Mouse (Mus musculus): ENCODE data around the gene 1700011L22Rik. TPM values are rescaled to one million over a fixed set of nuclear protein-coding genes. Genes with fewer than 3 reads are reported as not detected.

Gene 1700011L22Rik
- not detected in 2 replicates for polyA plus RNA-seq (2016; fragmentation: Nextera tagmentation; extraction: Ambion mirVana)

GRCm38 (mm10) chr8:79248470-79248869, at the start of gene 1700011L22Rik:
1700011L22Rik (minus strand) TSS chr8:79248570.
- Histone ChIP-seq H3K9ac (no peak within 1 kb of the TSS), H3K4me2 (replicated peaks) (no peak within 1 kb of the TSS), H3K27me3 (no peaks in the 10 kb centered on the region), H3K4me3 (no peak within 1 kb of the TSS), H3K4me1 (no peaks in the 10 kb centered on the region), H3K27ac (no peak within 1 kb of the TSS), H3K9me3 (replicated peaks) (no peaks in the 10 kb centered on the region), H3K36me3 (no peaks in the 10 kb centered on the region)
- WGBS, result 92% methylated on average over 6 of the region's 6 CpGs
- ATAC-seq (ENCODE audit: low FRiP score), result no peak

- no peak overlapping the region for H3K9ac ChIP-seq
- no peak for ATAC-seq (ENCODE audit: low FRiP score)
- 40% methylated on average over 3 of the region's 3 CpGs for WGBS
These were observed 49.4 kb upstream of the 1700011L22Rik start for GRCm38 (mm10) chr8:79297763-79298162.

GRCm38 (mm10) chr8:79295276-79296105, 47.1 kb upstream of the 1700011L22Rik start:
- Histone ChIP-seq H3K36me3 (no peaks in the 10 kb centered on the region), H3K4me3 (peak overlapping the region; percentile 61), H3K27ac (peak overlapping the region; percentile 91), H3K4me1 (peaks cover 22% of the 10 kb centered on the region), H3K27me3 (no peaks in the 10 kb centered on the region), H3K4me2 (replicated peaks) (peak overlapping the region; percentile 71), H3K9ac (peak overlapping the region; percentile 65), H3K9me3 (replicated peaks) (no peaks in the 10 kb centered on the region)
- 14% methylated on average over 18 of the region's 18 CpGs for WGBS
- ATAC-seq (ENCODE audit: low FRiP score), result no peak; the same call in 1 of the 2 replicates

More at GRCm38 (mm10) chr8:79297763-79298162, 49.4 kb upstream of the 1700011L22Rik start:
- Histone ChIP-seq H3K4me3 (no peak overlapping the region), H3K9me3 (replicated peaks) (no peaks in the 10 kb centered on the region), H3K27me3 (no peaks in the 10 kb centered on the region), H3K36me3 (no peaks in the 10 kb centered on the region), H3K4me2 (replicated peaks) (no peak overlapping the region), H3K4me1 (peaks cover 21% of the 10 kb centered on the region), H3K27ac (no peak overlapping the region)

GRCm38 (mm10) chr8:79294610-79295275, 46.4 kb upstream of the 1700011L22Rik start, which contains the start of gene Mmaa:
Mmaa (minus strand) TSS chr8:79294937.
- ATAC-seq (ENCODE audit: low FRiP score), result peak; percentile 99
- peaks cover 22% of the 10 kb centered on the region for H3K4me1 ChIP-seq
- H3K36me3 ChIP-seq, result no peaks in the 10 kb centered on the region
- H3K9me3 ChIP-seq (replicated peaks), result no peaks in the 10 kb centered on the region
- peak within 1 kb of the TSS; percentile 61 for H3K4me3 ChIP-seq
- H3K4me2 ChIP-seq (replicated peaks), result peak within 1 kb of the TSS; percentile 71
- H3K27ac ChIP-seq, result peak within 1 kb of the TSS; percentile 91
- H3K9ac ChIP-seq, result peak within 1 kb of the TSS; percentile 65
- 0% methylated on average over 73 of the region's 74 CpGs for WGBS
- H3K27me3 ChIP-seq, result no peaks in the 10 kb centered on the region

- Histone ChIP-seq H3K9me3 (replicated peaks) (no peaks in the 10 kb centered on the region), H3K27ac (peak overlapping the region; percentile 91; the same call in 1 of the 2 replicates), H3K4me3 (peak overlapping the region; percentile 61), H3K4me2 (replicated peaks) (peak overlapping the region; percentile 71), H3K36me3 (no peaks in the 10 kb centered on the region), H3K4me1 (peaks cover 22% of the 10 kb centered on the region), H3K9ac (peak overlapping the region; percentile 65), H3K27me3 (no peaks in the 10 kb centered on the region)
- no peak for ATAC-seq (ENCODE audit: low FRiP score)
- 72% methylated on average over 3 of the region's 3 CpGs for WGBS
These were observed 45.5 kb upstream of the 1700011L22Rik start for GRCm38 (mm10) chr8:79293841-79294240.

- H3K4me1 ChIP-seq, result peaks cover 20% of the 10 kb centered on the region
- ATAC-seq (ENCODE audit: low FRiP score), result no peak
- no peaks in the 10 kb centered on the region for H3K9me3 ChIP-seq (replicated peaks)
- H3K27me3 ChIP-seq, result no peaks in the 10 kb centered on the region
- no peak overlapping the region for H3K9ac ChIP-seq
- H3K4me3 ChIP-seq, result no peak overlapping the region
- H3K4me2 ChIP-seq (replicated peaks), result peak overlapping the region; percentile 71; the same call in 1 of the 2 replicates
- H3K27ac ChIP-seq, result no peak overlapping the region
- 92% methylated on average over 3 of the region's 3 CpGs for WGBS
- H3K36me3 ChIP-seq, result no peaks in the 10 kb centered on the region
These were observed 44.4 kb upstream of the 1700011L22Rik start for GRCm38 (mm10) chr8:79292712-79293264.

- Histone ChIP-seq H3K36me3 (no peaks in the 10 kb centered on the region), H3K27ac (no peak overlapping the region), H3K9me3 (replicated peaks) (no peaks in the 10 kb centered on the region), H3K4me3 (no peak overlapping the region), H3K4me1 (peaks cover 12% of the 10 kb centered on the region), H3K4me2 (replicated peaks) (no peak overlapping the region), H3K27me3 (no peaks in the 10 kb centered on the region), H3K9ac (no peak overlapping the region)
- no peak for ATAC-seq (ENCODE audit: low FRiP score)
- WGBS, result 81% methylated on average over 5 of the region's 5 CpGs
These were observed 41.2 kb upstream of the 1700011L22Rik start for GRCm38 (mm10) chr8:79289592-79289991.

GRCm38 (mm10) chr8:79288681-79289080, 40.3 kb upstream of the 1700011L22Rik start:
- Histone ChIP-seq H3K27me3 (no peaks in the 10 kb centered on the region), H3K9ac (no peak overlapping the region), H3K4me2 (replicated peaks) (no peak overlapping the region), H3K4me3 (no peak overlapping the region), H3K4me1 (peaks cover 10% of the 10 kb centered on the region), H3K27ac (no peak overlapping the region), H3K9me3 (replicated peaks) (no peaks in the 10 kb centered on the region), H3K36me3 (no peaks in the 10 kb centered on the region)
- no peak for ATAC-seq (ENCODE audit: low FRiP score)
- WGBS, result 71% methylated on average over 2 of the region's 2 CpGs

GRCm38 (mm10) chr8:79288250-79288649, 39.9 kb upstream of the 1700011L22Rik start:
- 94% methylated on average over 4 of the region's 4 CpGs for WGBS
- peaks cover 6% of the 10 kb centered on the region for H3K4me1 ChIP-seq
- H3K27me3 ChIP-seq, result no peaks in the 10 kb centered on the region
- H3K9ac ChIP-seq, result no peak overlapping the region
- no peak overlapping the region for H3K27ac ChIP-seq
- H3K4me3 ChIP-seq, result no peak overlapping the region
- no peak for ATAC-seq (ENCODE audit: low FRiP score)
- H3K4me2 ChIP-seq (replicated peaks), result no peak overlapping the region
- no peaks in the 10 kb centered on the region for H3K9me3 ChIP-seq (replicated peaks)
- H3K36me3 ChIP-seq, result no peaks in the 10 kb centered on the region

GRCm38 (mm10) chr8:79286424-79286823, 38.1 kb upstream of the 1700011L22Rik start:
- ATAC-seq (ENCODE audit: low FRiP score), result no peak
- no peaks in the 10 kb centered on the region for H3K9me3 ChIP-seq (replicated peaks)
- H3K9ac ChIP-seq, result no peak overlapping the region
- H3K4me3 ChIP-seq, result no peak overlapping the region
- 92% methylated on average over 3 of the region's 3 CpGs for WGBS
- H3K27ac ChIP-seq, result no peak overlapping the region
- H3K27me3 ChIP-seq, result no peaks in the 10 kb centered on the region
- H3K4me1 ChIP-seq, result no peaks in the 10 kb centered on the region
- no peak overlapping the region for H3K4me2 ChIP-seq (replicated peaks)
- 0 out of 2 replicates have a peak, but pooled peaks cover 3% of the 10 kb centered on the region for H3K36me3 ChIP-seq

GRCm38 (mm10) chr8:79284626-79285025, 36.3 kb upstream of the 1700011L22Rik start:
- no peak overlapping the region for H3K4me3 ChIP-seq
- peaks cover 14% of the 10 kb centered on the region for H3K36me3 ChIP-seq
- H3K27ac ChIP-seq, result no peak overlapping the region
- no peak for ATAC-seq (ENCODE audit: low FRiP score)
- H3K9me3 ChIP-seq (replicated peaks), result no peaks in the 10 kb centered on the region
- WGBS, result 91% methylated on average over 3 of the region's 3 CpGs
- H3K27me3 ChIP-seq, result no peaks in the 10 kb centered on the region
- no peak overlapping the region for H3K9ac ChIP-seq
- no peaks in the 10 kb centered on the region for H3K4me1 ChIP-seq
- H3K4me2 ChIP-seq (replicated peaks), result no peak overlapping the region

- no peak overlapping the region for H3K9ac ChIP-seq
- WGBS, result 85% methylated on average over 6 of the region's 6 CpGs
- H3K27ac ChIP-seq, result no peak overlapping the region
- H3K4me3 ChIP-seq, result no peak overlapping the region
- no peak overlapping the region for H3K4me2 ChIP-seq (replicated peaks)
- H3K4me1 ChIP-seq, result no peaks in the 10 kb centered on the region
- no peak for ATAC-seq (ENCODE audit: low FRiP score)
- no peaks in the 10 kb centered on the region for H3K9me3 ChIP-seq (replicated peaks)
- peaks cover 27% of the 10 kb centered on the region for H3K36me3 ChIP-seq
- no peaks in the 10 kb centered on the region for H3K27me3 ChIP-seq
These were observed 33.1 kb upstream of the 1700011L22Rik start for GRCm38 (mm10) chr8:79281376-79281890.

All from hindbrain, embryonic 12.5 days (tissue).